Mouse (Mus musculus) kidney, postnatal 0 days (tissue): ENCODE results near the gene Ankrd55. TPM values are rescaled to one million over a fixed set of nuclear protein-coding genes. Genes with fewer than 3 reads are reported as not detected.
A peak's percentile ranks its signal among the peaks of the same experiment; 100 is the strongest.

Experiments
- ATAC-seq: fragments of 200-750 bp; cut with Nextera tagmentation; replicated peaks from 2 replicates; pipeline ENCODE4 v1.8.0; 2017; ENCODE audit warnings: low read depth, moderate number of reproducible peaks, moderate TSS enrichment, moderate library complexity; ENCODE audit not compliant: low FRiP score
- DNase-seq: peaks from one replicate; pipeline ENCODE4 v3.0.0-alpha.2; 2016; ENCODE audit warnings: low spot score
- H3K27ac ChIP-seq: fragments of 300-500 bp; sonication (generic); 2 replicates; pipeline ENCODE4 v1.5.1; 2014; ENCODE audit warnings: mild to moderate bottlenecking
- H3K27me3 ChIP-seq: fragments of 300-500 bp; sonication (generic); 2 replicates; pipeline ENCODE4 v1.6.1; 2014; ENCODE audit warnings: low read length, mixed read lengths; ENCODE audit not compliant: insufficient read depth
- H3K36me3 ChIP-seq: fragments of 300-500 bp; sonication (generic); 2 replicates; pipeline ENCODE4 v1.6.1; 2014; ENCODE audit warnings: low read length, mixed read lengths; ENCODE audit not compliant: insufficient read depth
- H3K4me1 ChIP-seq: fragments of 300-500 bp; sonication (generic); replicated peaks from 2 replicates; pipeline ENCODE4 v1.6.1; 2014; ENCODE audit warnings: antibody characterized with exemption, low read length, mixed read lengths; ENCODE audit not compliant: insufficient read depth
- H3K4me2 ChIP-seq: fragments of 300-500 bp; sonication (generic); 2 replicates; pipeline ENCODE4 v1.6.1; 2014; ENCODE audit warnings: mild to moderate bottlenecking, low read length, moderate library complexity, mixed read lengths
- H3K4me3 ChIP-seq: fragments of 300-500 bp; sonication (generic); replicated peaks from 2 replicates; pipeline ENCODE4 v1.5.1; 2014; ENCODE audit warnings: low read depth, low read length
- H3K9ac ChIP-seq: fragments of 300-500 bp; sonication (generic); 2 replicates; pipeline ENCODE4 v1.6.1; 2014; ENCODE audit warnings: low read depth, low read length
- H3K9me3 ChIP-seq: fragments of 300-500 bp; sonication (generic); replicated peaks from 2 replicates; pipeline ENCODE4 v1.6.1; 2016; ENCODE audit warnings: low read length, inconsistent platforms, mixed read lengths
- CTCF ChIP-seq: IDR thresholded peaks from 2 replicates; pipeline ENCODE4 v1.5.1; 2016; ENCODE audit warnings: antibody characterized with exemption, low read depth, mild to moderate bottlenecking, moderate library complexity
- WGBS: fragments of 180-500 bp; shearing (Covaris S2); extraction: QIAGEN DNeasy Blood & Tissue Kit; methylation state at CpG from one replicate; pipeline ENCODE4 v1.1.7; 2014; 5-methylcytosine and 5-hydroxymethylcytosine counted together
- polyA plus RNA-seq: library from polyadenylated mRNA; unstranded; fragments of >200 nt; fragmentation: Nextera tagmentation; extraction: Ambion mirVana; gene quantifications from 2 replicates; pipeline ENCODE4 v1.2.1, GENCODE M21; 2015

Gene Ankrd55
- polyA plus RNA-seq, 1 experiment from 2014 or later: 0.30 TPM

- Histone ChIP-seq H3K36me3 (no peaks in the 10 kb centered on the region), H3K4me1 (no peaks in the 10 kb centered on the region), H3K4me2 (no peak overlapping the region), H3K27me3 (no peaks in the 10 kb centered on the region), H3K9me3 (no peaks in the 10 kb centered on the region), H3K9ac (no peak overlapping the region), H3K4me3 (no peak overlapping the region), H3K27ac (no peak overlapping the region)
- TF ChIP-seq CTCF: no peak
- no peak for ATAC-seq
- DNase-seq: peak; percentile 42
- 63% methylated on average over 3 of the region's 3 CpGs for WGBS
These were observed 94.7 kb downstream of the Ankrd55 start for GRCm38 (mm10) chr13:112382956-112383355.

GRCm38 (mm10) chr13:112383941-112384659, 95.8 kb downstream of the Ankrd55 start:
- H3K27ac ChIP-seq: no peak overlapping the region
- H3K4me1 ChIP-seq: no peaks in the 10 kb centered on the region
- no peak for TF ChIP-seq CTCF
- WGBS: 65% methylated on average over 11 of the region's 11 CpGs
- DNase-seq (no peak), ATAC-seq (no peak)
- H3K36me3 ChIP-seq: no peaks in the 10 kb centered on the region
- H3K4me2 ChIP-seq: no peak overlapping the region
- H3K9ac ChIP-seq: no peak overlapping the region
- H3K27me3 ChIP-seq: no peaks in the 10 kb centered on the region
- H3K9me3 ChIP-seq: no peaks in the 10 kb centered on the region
- H3K4me3 ChIP-seq: no peak overlapping the region

- WGBS: 92% methylated on average over 9 of the region's 9 CpGs
These were observed 96.8 kb downstream of the Ankrd55 start for GRCm38 (mm10) chr13:112385040-112385439.

GRCm38 (mm10) chr13:112386494-112387075, 98.3 kb downstream of the Ankrd55 start:
- peak; percentile 57 for DNase-seq
- Histone ChIP-seq H3K27ac (no peak overlapping the region), H3K36me3 (no peaks in the 10 kb centered on the region), H3K9ac (no peak overlapping the region), H3K9me3 (no peaks in the 10 kb centered on the region), H3K4me1 (no peaks in the 10 kb centered on the region), H3K27me3 (no peaks in the 10 kb centered on the region), H3K4me3 (no peak overlapping the region), H3K4me2 (no peak overlapping the region)
- 30% methylated on average over 2 of the region's 2 CpGs for WGBS
- TF ChIP-seq CTCF: no peak
- no peak for ATAC-seq

More at GRCm38 (mm10) chr13:112385040-112385439, 96.8 kb downstream of the Ankrd55 start:
- H3K36me3 ChIP-seq: no peaks in the 10 kb centered on the region
- no peaks in the 10 kb centered on the region for H3K9me3 ChIP-seq
- no peak overlapping the region for H3K4me2 ChIP-seq
- H3K4me1 ChIP-seq: no peaks in the 10 kb centered on the region
- no peaks in the 10 kb centered on the region for H3K27me3 ChIP-seq
- no peak overlapping the region for H3K4me3 ChIP-seq
- DNase-seq (no peak), ATAC-seq (no peak)
- no peak overlapping the region for H3K9ac ChIP-seq
- H3K27ac ChIP-seq: no peak overlapping the region
- TF ChIP-seq CTCF: no peak

- no peak for TF ChIP-seq CTCF
- Histone ChIP-seq H3K9ac (no peak overlapping the region), H3K4me1 (no peaks in the 10 kb centered on the region), H3K9me3 (no peaks in the 10 kb centered on the region), H3K27ac (no peak overlapping the region), H3K4me3 (no peak overlapping the region), H3K27me3 (no peaks in the 10 kb centered on the region), H3K4me2 (no peak overlapping the region), H3K36me3 (no peaks in the 10 kb centered on the region)
- no peak for ATAC-seq
- DNase-seq: no peak
- 85% methylated on average over 5 of the region's 5 CpGs for WGBS
These were observed 99.0 kb downstream of the Ankrd55 start for GRCm38 (mm10) chr13:112387279-112387678.

- WGBS: 79% methylated on average over 3 of the region's 3 CpGs
- Histone ChIP-seq H3K27ac (no peak overlapping the region), H3K9ac (no peak overlapping the region), H3K36me3 (no peaks in the 10 kb centered on the region), H3K4me3 (no peak overlapping the region), H3K27me3 (no peaks in the 10 kb centered on the region), H3K4me2 (no peak overlapping the region), H3K9me3 (no peaks in the 10 kb centered on the region), H3K4me1 (no peaks in the 10 kb centered on the region)
- ATAC-seq (no peak), DNase-seq (no peak)
- TF ChIP-seq CTCF: no peak
These were observed 99.9 kb downstream of the Ankrd55 start for GRCm38 (mm10) chr13:112388176-112388575.
